Mouse (Mus musculus) hindbrain, postnatal 0 days (tissue): ENCODE results near the gene Mecr. TPM values are rescaled to one million over a fixed set of nuclear protein-coding genes. Genes with fewer than 3 reads are reported as not detected.
A peak's percentile ranks its signal among the peaks of the same experiment; 100 is the strongest.

ENCODE experiments used
- ATAC-seq: fragments of 200-750 bp; cut with Nextera tagmentation; 2 replicates; pipeline ENCODE4 v1.8.0; 2017; ENCODE audit warnings: mild to moderate bottlenecking, moderate TSS enrichment, moderate library complexity
- DNase-seq: peaks from one replicate; pipeline ENCODE4 v3.0.0-alpha.2; 2015; ENCODE audit warnings: low spot score
- H3K27ac ChIP-seq: fragments of 300-500 bp; sonication (generic); 2 replicates; pipeline ENCODE4 v1.5.1; 2014; ENCODE audit warnings: mild to moderate bottlenecking
- H3K27me3 ChIP-seq: fragments of 300-500 bp; sonication (generic); 2 replicates; pipeline ENCODE4 v1.6.1; 2014; ENCODE audit warnings: low read length, mixed read lengths; ENCODE audit not compliant: insufficient read depth
- H3K36me3 ChIP-seq: fragments of 300-500 bp; sonication (generic); 2 replicates; pipeline ENCODE4 v1.6.1; 2014; ENCODE audit warnings: low read length, mixed read lengths; ENCODE audit not compliant: insufficient read depth
- H3K4me1 ChIP-seq: fragments of 300-500 bp; sonication (generic); 2 replicates; pipeline ENCODE4 v1.6.1; 2014; ENCODE audit warnings: antibody characterized with exemption, low read length, mixed read lengths; ENCODE audit not compliant: insufficient read depth
- H3K4me2 ChIP-seq: fragments of 300-500 bp; sonication (generic); 2 replicates; pipeline ENCODE4 v1.6.1; 2014; ENCODE audit warnings: low read depth, mild to moderate bottlenecking, low read length, moderate library complexity, mixed read lengths
- H3K4me3 ChIP-seq: fragments of 300-500 bp; sonication (generic); 2 replicates; pipeline ENCODE4 v1.5.1; 2014; ENCODE audit warnings: low read length
- H3K9ac ChIP-seq: fragments of 300-500 bp; sonication (generic); replicated peaks from 2 replicates; pipeline ENCODE4 v1.6.1; 2014; ENCODE audit warnings: mild to moderate bottlenecking, low read length, moderate library complexity, mixed read lengths
- H3K9me3 ChIP-seq: fragments of 300-500 bp; sonication (generic); 2 replicates; pipeline ENCODE4 v1.6.1; 2016; ENCODE audit warnings: low read length, mixed read lengths
- CTCF ChIP-seq: IDR thresholded peaks from 2 replicates; pipeline ENCODE4 v1.5.1; 2016; ENCODE audit warnings: antibody characterized with exemption, control low read depth, low read depth
- WGBS: fragments of 180-500 bp; shearing (Covaris S2); extraction: QIAGEN DNeasy Blood & Tissue Kit; methylation state at CpG from one replicate; pipeline ENCODE4 v1.1.7; 2014; 5-methylcytosine and 5-hydroxymethylcytosine counted together
- polyA plus RNA-seq: library from polyadenylated mRNA; unstranded; fragments of >200 nt; fragmentation: Nextera tagmentation; extraction: Ambion mirVana; gene quantifications from 2 replicates; pipeline ENCODE4 v1.2.1, GENCODE M21; 2015
- total RNA-seq: library from RNA; depleted of rRNA; stranded (reverse); fragments of >200 nt; gene quantifications from 2 replicates; pipeline ENCODE4 v1.2.3, GENCODE M21; 2014

The Mecr gene
- total and polyA plus RNA-seq, 2 experiments from 2014 or later: 21.5 to 33.8 TPM

- TF ChIP-seq CTCF: no peak
- no peak overlapping the region for H3K27ac ChIP-seq
- ATAC-seq: no peak
- DNase-seq: no peak
- H3K4me1 ChIP-seq: no peaks in the 10 kb centered on the region
- H3K36me3 ChIP-seq: no peaks in the 10 kb centered on the region; the same call in 1 of the 2 replicates
- no peaks in the 10 kb centered on the region for H3K9me3 ChIP-seq
- H3K9ac ChIP-seq: no peak overlapping the region
- WGBS: 67% methylated on average over 3 of the region's 3 CpGs
- no peak overlapping the region for H3K4me3 ChIP-seq
- H3K4me2 ChIP-seq: no peak overlapping the region
- no peaks in the 10 kb centered on the region for H3K27me3 ChIP-seq
Measured at GRCm38 (mm10) chr4:131805255-131805654, 38.0 kb upstream of the Mecr start.

DNA sequence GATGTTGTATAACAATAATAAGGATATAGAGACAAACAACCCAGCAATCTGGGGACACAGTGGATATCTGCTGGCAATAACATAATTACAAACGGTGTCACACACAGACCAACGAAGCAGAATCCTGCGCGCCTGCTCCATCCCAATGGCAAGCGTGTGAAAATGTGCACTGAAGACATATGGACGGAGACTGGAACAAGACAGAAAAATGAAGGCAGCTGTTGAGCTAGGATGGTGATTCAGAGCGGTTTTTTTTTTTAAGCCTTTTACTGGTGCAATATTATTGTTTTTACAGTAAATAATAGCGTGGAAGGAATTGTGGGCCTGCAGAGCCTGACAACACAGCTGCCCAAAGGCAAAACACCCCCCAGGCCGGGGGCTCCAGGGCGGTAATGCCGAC is 30.8 kb upstream of the Mecr start:
- no peak overlapping the region for H3K4me2 ChIP-seq
- no peak overlapping the region for H3K9ac ChIP-seq
- H3K36me3 ChIP-seq: 0 out of 2 replicates have a peak, but pooled peaks cover 4% of the 10 kb centered on the region
- DNase-seq: peak; percentile 21
- no peaks in the 10 kb centered on the region for H3K4me1 ChIP-seq
- H3K4me3 ChIP-seq: no peak overlapping the region
- no peak for TF ChIP-seq CTCF
- ATAC-seq: no peak
- H3K27me3 ChIP-seq: no peaks in the 10 kb centered on the region
- no peak overlapping the region for H3K27ac ChIP-seq
- H3K9me3 ChIP-seq: no peaks in the 10 kb centered on the region
- WGBS: 68% methylated on average over 11 of the region's 11 CpGs

DNA sequence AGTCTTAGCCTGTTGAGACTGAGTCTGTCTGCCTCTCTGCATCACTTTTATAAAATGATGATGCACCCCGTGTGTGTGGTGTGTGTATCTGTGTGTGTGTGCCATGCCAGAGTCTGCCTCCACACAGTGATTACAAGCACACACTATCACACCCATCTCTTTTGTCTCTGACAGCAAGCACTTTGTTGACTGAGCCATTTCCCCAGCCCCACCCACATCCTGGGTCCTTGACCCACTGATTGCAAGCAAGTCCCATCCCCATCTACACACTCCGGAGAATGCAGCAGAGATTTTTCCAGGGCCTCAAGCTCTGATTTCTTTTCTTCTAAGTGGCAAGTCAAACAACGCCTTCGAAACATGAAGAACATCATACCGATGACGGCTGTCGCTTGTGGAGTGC is 29.5 kb upstream of the Mecr start:
- Histone ChIP-seq H3K36me3 (0 out of 2 replicates have a peak, but pooled peaks cover 4% of the 10 kb centered on the region), H3K9me3 (no peaks in the 10 kb centered on the region), H3K27ac (no peak overlapping the region), H3K4me2 (no peak overlapping the region), H3K27me3 (no peaks in the 10 kb centered on the region), H3K9ac (no peak overlapping the region), H3K4me3 (no peak overlapping the region), H3K4me1 (no peaks in the 10 kb centered on the region)
- no peak for ATAC-seq
- WGBS: 95% methylated on average over 7 of the region's 7 CpGs
- DNase-seq: no peak
- TF ChIP-seq CTCF: no peak

DNA sequence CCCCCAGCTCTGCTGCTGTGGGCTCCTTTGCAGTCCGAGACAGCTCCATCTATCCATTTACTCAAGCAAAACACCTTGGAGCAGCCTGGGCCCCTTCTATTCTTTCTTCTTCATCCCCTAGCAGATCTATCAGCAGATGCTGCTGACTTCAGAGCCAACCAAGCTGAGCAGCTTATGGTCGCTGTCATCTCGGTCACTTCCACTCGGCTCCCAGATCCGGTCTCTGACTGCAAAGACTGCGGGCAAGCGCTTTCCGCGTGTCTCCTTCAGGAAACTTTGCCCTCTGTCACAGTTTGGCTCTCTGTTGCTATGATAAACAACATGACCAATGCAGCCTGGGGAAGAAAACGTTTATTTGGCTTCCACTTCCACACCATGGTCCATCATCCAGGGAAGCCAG is 28.4 kb upstream of the Mecr start:
- H3K27me3 ChIP-seq: no peaks in the 10 kb centered on the region
- H3K4me1 ChIP-seq: no peaks in the 10 kb centered on the region
- H3K4me2 ChIP-seq: no peak overlapping the region
- no peak for TF ChIP-seq CTCF
- WGBS: 64% methylated on average over 10 of the region's 10 CpGs
- ATAC-seq (no peak), DNase-seq (peak; percentile 36)
- H3K27ac ChIP-seq: no peak overlapping the region
- H3K36me3 ChIP-seq: 0 out of 2 replicates have a peak, but pooled peaks cover 4% of the 10 kb centered on the region
- H3K9me3 ChIP-seq: no peaks in the 10 kb centered on the region
- H3K4me3 ChIP-seq: no peak overlapping the region
- no peak overlapping the region for H3K9ac ChIP-seq

GRCm38 (mm10) chr4:131815774-131816173 is 27.5 kb upstream of the Mecr start:
- TF ChIP-seq CTCF: no peak
- no peak for ATAC-seq
- no peaks in the 10 kb centered on the region for H3K27me3 ChIP-seq
- 0 out of 2 replicates have a peak, but pooled peaks cover 2% of the 10 kb centered on the region for H3K4me1 ChIP-seq
- H3K9ac ChIP-seq: no peak overlapping the region
- H3K9me3 ChIP-seq: no peaks in the 10 kb centered on the region
- H3K27ac ChIP-seq: no peak overlapping the region
- 0 out of 2 replicates have a peak, but pooled peaks cover 4% of the 10 kb centered on the region for H3K36me3 ChIP-seq
- no peak overlapping the region for H3K4me3 ChIP-seq
- no peak overlapping the region for H3K4me2 ChIP-seq
- DNase-seq: no peak
- 74% methylated on average over 10 of the region's 10 CpGs for WGBS

DNA sequence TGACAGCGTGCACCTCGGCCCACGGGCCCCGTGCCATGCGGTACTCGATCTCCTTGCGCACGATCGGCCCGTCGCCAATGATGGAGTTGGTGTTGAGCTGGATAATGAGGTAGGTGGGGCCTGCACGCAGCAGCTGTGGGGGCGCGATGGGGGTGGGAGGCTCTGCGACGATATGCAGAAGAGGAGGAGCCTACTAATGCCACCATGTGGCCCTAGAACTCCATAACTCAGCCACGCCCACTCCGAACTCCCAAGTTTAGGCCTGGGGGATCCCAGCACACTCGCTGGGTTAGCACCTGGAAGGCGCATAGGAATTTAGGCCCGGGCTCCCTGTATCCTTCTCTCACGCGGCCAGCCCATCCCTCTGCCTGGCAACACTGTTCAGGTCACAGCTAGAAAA is 24.3 kb upstream of the Mecr start:
- Histone ChIP-seq H3K9ac (no peak overlapping the region), H3K27ac (no peak overlapping the region), H3K36me3 (no peaks in the 10 kb centered on the region), H3K9me3 (no peaks in the 10 kb centered on the region), H3K4me3 (no peak overlapping the region), H3K4me2 (no peak overlapping the region), H3K27me3 (no peaks in the 10 kb centered on the region), H3K4me1 (peaks cover 13% of the 10 kb centered on the region; the same call in 1 of the 2 replicates)
- DNase-seq: no peak
- no peak for ATAC-seq
- 74% methylated on average over 23 of the region's 23 CpGs for WGBS
- no peak for TF ChIP-seq CTCF

GRCm38 (mm10) chr4:131821161-131821731 is 22.0 kb upstream of the Mecr start:
- Histone ChIP-seq H3K36me3 (no peaks in the 10 kb centered on the region), H3K27me3 (no peaks in the 10 kb centered on the region), H3K9ac (no peak overlapping the region), H3K27ac (no peak overlapping the region), H3K4me2 (no peak overlapping the region), H3K4me1 (peaks cover 13% of the 10 kb centered on the region; the same call in 1 of the 2 replicates), H3K9me3 (no peaks in the 10 kb centered on the region), H3K4me3 (no peak overlapping the region)
- ATAC-seq (peak; percentile 56), DNase-seq (peak; percentile 62)
- WGBS: 34% methylated on average over 16 of the region's 16 CpGs
- TF ChIP-seq CTCF: no peak
